Mouse (Mus musculus): ENCODE data around the gene Glp1r.

The Glp1r gene

DNA sequence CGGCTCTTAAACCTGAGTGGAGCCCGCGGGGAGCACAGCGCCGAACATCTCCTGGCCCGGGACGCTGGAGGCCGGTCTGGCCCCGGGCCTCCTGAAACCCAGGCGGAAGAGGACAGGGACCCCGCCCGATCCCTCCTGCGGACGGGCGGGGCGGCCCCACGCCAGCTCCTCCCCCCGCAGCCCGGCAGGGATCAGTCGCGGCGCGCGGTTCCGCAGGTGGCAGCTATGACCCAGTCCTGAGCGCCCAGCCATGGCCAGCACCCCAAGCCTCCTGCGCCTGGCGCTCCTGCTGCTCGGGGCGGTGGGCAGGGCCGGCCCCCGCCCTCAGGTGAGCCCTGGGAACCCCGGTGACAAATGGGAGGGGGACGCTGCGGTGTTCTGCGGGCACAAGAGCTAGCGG is at the start of gene Glp1r:
Gene Glp1r (plus strand): TSS at position 191 of the 400 bp plus-strand sequence.
- DNase-seq, result no peak

DNA sequence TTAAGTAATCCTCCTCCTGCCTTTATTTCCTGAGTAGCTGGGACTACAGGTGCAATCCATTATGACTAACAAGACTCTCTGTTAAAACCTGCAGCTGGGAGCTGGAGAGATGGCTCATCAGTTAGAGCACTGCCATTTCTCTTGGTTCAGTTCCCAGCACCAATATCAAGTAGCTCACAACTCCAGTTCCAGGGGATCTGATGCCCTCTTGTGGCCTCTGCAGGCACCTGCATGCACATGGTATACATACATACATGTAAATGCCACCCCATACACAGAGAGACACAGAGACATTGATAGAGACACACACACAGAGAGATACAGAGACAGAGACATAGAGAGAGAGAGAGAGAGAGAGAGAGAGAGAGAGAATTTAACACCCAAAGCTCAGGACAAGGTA is 49.3 kb upstream of the Glp1r start:
- no peak for DNase-seq

DNA sequence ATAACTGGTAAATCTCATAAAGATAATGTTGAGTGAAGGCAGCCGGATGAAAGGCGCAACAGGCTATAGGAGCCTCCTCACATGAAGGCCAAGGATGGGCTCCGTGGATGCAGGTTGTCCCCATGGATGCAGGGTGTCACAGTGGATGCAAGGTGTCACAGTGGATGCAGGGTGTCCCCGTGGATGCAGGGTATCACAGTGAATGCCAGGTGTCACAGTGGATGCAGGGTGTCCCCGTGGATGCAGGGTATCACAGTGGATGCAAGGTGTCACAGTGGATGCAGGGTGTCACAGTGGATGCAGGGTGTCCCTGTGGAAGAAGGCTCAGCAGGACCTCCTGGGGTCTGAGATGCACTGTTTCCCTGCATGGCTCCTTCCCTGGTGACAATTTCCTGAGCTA is 44.3 kb upstream of the Glp1r start:
- no peak for DNase-seq

DNA sequence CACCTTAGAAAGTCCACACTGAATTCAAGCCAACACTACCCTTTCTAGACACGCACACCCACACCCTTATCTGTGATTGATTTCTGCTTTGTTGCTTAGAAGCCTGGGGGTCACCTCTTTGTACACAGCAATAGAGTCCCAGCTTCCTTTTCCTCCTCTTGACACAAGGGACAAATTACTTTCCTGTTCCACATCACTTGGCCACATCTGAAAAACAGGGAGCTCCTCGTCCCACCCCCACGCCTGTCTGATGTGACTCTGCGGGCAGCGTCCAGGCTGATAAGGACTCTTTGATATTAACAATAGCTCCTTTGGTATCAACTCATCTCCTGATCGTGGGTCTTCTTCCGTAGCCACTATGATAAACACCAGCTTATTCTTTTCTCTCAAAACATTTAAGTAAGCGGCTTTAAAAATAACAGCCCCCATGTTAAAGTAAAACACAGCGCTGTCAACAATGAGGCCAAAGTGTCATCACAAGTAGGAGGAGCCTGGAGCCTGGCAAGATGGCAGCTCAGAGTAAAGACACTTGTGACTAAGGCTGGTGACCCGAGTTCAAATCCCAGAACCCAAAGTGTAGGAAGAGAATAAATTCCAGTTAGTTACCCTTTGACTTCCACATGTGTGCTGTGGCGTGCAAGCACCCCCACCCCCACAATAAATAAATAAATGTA is 42.9 kb upstream of the Glp1r start:
- DNase-seq, result peak; percentile 34

DNA sequence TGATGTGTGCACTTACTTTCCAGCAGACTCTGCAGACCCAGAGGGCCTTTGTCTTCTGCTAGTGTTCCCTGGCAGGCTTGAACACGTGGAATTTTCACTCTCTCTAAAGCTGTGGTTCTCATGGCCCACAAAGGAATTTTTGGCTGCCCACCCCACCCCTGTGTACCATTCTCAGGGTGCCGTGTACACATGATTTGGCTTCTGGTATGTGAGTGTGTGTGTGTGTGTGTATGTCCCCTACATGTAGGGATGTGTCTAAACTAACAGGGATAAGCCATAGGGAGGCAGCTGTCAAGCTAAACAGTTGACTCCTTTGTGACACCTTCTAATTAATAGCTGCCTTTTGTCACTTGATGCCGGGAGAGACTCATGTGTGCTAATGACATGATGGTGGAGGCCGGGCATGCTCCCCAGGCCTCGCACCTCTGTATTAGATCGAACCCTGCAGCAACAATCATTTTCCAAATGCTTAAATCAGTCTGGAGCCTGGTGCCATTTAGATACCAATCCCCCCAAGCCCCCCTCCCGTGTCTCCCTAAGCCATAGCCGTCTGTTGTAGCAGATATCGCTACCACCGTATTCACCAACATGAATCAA is 41.5 kb upstream of the Glp1r start:
- no peak for DNase-seq

DNA sequence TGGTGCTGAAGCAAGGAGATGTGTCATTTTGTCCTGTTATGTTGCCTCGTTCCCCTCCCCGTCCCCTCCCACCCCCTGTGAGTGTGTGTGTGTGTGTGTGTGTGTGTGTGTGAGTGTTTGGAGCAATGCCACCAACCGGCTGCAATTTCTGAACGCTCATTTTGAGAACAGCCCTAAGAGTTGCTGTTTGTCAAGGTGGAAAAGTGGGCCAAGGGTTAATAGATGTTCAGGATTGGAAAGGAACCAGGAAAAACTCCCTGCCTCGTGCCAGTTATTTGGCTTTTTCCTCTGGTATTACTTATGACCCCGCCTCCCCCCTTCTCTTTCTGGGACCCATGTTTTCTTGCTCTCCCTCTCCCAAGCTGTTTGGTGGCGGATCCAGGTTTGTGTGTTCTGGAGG is 41.0 kb upstream of the Glp1r start:
- DNase-seq, result peak; percentile 36

DNA sequence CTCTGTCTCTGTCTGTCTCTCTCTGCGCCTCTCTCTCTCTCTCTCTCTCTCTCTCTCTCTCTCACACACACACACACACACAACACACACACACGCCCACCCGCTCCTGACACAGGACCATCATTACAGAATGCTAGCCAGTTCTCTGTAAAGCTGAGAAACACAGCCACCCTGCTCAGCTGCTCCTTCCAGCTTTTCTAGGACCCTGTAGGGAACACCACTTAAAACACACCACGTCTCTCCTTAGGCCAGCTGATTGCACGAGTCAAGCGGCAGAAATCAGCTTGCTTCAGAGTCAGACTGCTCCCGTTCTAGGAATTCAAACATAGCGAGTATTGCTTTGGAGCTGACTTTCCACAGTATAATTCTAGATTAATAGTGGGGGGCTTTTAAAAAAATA is 35.3 kb upstream of the Glp1r start:
- no peak for DNase-seq

DNA sequence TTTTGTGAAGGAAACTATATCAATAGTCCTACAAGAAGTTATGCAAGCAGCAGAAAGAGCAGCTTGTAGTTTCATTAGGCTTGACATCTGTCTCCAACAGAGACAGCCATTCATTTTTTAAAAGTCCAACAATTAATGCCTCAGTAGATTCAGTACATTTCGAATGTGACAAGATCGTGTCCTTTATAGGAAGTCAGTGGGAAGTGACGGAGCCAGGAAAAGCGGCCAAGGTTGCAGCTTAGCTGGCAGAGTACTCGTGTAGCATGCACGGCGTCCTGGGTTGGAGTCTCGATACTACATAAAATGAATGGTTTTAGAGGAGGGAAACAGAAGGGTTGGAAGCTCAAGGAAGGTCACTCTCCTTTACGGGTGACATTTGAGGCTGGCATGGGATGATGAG is 34.7 kb upstream of the Glp1r start:
- peak; percentile 41 for DNase-seq

DNA sequence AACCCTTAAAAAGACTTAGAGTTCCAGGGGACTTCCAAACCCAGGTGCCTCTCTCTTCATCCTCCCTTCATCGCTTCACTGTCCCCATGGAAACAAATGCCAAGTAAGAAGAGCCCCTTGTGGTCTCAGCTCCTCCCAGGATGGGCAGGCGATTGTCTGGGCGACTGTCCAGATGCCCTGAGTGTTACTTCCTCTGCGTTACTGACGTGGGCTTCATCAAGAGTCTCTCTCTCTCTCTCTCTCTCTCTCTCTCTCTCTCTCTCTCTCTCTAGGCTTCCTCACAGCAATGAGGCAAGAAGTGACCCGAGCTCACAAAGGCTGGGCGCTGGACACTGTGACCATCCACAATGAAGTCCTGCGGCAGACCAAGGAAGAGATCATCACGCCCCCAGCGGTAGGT is 30.6 kb upstream of the Glp1r start:
- no peak for DNase-seq

DNA sequence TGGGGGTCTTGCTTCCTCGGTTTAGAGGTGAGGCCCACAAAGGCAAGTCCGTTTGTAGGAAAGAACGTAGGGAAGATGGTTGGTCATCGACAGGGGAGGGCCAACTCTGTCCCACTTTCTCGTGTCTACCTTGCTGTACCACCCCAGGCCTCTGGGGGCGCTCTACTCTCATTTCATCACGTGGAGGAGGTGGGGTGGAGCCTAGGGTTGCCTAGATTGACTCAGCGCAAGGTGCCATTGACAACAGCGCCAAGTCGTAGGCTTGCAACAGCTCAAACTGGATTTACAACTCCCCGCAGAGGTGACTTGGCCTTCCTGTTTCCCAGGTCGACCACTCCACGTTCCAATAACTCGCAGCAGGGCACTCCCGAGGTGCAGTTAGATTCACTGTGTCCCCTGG is 27.3 kb upstream of the Glp1r start:
- DNase-seq, result no peak

DNA sequence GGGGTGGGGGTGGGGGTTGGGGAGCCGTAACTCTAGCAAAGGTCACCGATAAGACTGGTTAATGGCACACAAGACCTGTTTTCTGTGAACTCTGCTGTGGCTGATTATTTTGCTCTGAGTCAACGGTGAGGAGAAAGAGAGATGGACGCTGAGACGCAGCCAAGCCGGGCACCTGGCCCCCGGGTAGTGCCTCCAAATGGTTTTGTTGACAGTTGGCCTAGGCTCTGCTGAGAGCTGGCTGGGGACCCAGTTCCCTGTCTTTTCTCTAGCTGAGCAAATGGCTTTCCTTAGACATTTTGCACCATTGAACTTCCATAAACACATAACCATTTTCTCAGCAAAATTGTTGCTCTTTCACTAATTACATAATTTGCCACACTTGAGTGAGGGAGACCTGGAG is 24.2 kb upstream of the Glp1r start:
- no peak for DNase-seq

DNA sequence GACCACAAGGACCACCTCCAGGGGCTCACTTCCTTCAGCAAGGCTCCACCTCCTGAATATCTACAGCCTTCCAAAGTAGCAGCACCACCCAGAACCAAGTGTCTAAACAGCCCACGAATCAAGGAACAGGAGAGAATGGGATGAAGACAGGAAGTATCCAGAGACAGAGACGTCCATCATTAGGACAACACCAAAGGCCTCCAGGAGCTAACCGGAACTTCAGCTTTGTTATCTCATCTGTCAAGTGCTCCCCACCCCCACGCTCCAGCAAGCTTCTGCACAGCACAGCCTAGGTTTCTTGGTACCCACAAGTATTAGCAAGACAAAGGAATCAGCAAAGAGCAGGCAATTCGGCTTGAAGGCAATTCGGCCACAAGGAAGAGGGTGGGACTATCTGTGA is 23.0 kb upstream of the Glp1r start:
- no peak for DNase-seq

DNA sequence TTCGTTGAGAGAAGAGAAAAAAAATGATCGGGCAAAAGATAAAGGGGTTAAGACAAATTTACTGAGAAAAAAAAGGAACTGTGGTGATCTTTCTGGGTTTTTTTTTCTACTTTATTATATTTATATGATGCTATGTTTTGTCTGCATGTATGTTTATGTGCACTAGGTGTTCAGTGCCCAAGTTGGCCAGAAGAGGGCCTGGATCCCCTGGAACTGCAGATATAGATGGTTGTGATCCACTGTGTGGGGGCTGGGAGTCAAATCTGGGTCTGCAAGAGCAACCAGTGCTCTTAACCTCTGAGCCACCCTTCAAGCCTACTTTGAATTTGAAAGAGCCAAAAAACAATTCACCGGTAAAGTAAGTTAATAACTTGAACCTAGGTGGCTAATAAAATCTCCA is 21.2 kb upstream of the Glp1r start:
- DNase-seq, result no peak

DNA sequence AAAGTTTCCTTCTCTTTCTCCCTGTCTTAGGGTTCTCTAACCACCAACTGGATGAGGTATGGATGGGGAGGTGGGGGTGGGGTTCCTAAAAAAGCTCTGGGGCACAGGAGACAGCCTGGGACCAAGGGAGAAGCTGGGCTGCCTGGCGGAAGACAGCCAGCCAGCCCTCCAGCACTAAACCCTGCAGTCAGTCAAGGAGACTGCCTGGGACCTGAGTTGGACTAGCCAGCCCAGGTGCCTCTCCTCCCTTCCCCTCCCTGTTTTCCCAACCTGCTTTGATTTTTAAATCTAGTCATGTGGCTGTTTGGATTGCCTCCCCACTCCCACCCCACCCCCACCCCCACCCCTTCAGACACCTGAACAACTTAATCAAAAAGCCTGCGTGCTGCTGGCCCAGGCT is 20.6 kb upstream of the Glp1r start:
- DNase-seq, result no peak

DNA sequence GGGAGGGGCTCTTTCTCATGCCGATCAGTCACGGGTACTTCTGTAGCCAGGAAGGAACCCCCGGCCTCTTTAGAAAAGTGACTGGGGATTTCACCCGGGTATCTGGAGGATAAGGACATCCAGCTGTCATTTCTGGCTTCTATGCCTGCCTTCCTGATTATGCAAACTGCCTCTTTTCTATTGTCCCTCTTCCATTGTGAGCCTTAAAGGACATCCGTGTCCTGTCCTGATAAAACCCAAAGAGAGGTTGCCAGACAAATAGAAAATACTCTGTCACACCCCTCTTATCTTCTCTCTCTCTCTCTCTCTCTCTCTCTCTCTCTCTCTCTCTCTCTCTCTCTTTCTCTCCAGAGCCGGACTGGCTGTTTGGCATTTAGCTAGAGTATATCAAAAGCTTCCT is 19.4 kb upstream of the Glp1r start:
- no peak for DNase-seq

DNA sequence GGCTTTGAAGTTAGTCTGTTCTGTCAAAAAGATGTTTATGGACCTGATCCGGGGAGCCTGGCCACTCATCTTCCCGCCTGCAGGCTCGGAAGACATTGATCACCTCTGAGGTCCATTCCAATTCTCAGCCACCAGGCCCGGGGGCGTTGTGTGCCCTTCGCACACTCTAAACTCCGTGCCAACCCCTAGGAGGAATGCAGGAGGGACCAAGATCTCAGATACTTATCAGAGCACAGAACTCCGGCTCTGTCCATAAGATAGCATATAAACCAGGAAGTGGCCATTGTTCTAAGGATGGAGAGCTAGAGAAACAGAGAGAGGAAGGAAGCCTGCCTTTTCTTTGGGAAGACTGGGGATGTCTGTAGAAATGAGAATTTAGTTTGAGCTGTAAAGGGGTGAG is 18.1 kb upstream of the Glp1r start:
- DNase-seq, result no peak

DNA sequence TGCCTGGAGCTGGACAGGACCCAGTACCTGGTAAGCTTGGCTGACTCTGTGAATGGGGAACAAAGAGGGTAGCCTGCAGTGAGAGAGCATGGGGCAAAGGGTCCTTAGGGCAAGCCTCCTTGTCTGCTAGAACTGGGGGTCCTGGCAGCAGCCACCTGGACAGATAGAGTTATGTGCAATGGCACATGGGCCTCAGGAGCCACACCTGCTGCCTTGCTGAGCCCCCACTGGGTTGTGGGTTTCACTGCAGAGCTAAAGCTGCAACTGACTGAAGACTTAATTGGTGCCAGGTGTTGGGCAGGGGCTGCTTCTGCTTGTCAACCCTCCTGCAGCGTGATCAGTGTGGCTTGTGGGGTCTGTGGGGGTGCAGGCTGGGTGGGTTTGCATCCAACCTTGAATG is 9.5 kb upstream of the Glp1r start:
- no peak for DNase-seq

DNA sequence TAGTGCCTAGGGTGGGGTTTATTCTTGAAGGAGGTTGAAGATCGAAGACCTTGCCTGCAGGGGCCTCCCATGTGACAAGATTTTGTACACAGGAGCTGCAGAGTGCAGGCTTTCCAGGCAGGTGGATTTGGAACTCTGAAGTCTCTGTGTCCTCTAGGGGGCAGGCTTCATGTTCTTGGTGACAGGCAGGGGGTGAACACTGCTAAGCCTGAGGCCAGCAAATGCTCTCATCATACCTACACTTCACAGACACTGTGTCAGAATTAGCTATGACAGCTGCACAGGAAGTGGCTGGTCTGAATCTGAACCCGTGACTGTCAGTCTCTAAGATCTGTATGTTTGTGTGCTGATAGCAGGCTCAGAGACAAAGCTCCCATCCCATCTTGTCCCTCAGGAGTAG is 8.9 kb upstream of the Glp1r start:
- DNase-seq, result no peak

DNA sequence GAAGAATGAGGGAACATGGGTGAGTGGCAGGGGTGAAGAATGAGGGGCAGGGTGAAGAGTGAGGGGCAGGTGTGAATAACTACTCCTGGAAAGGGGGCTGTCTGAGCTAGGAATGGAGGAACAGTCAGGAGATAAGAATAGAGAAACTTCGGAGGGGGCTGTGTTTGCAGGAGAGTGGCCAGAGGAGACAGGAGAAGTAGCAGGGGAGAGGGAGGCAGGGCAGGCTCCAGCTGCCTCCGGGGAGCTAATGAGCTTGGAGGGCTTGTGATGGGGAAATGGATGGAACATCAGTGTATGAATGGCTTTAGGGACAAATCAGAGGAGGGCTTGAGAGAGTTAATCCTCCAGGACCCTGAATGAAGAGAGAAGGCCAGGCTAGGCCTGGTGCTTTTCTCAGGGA is 4.5 kb upstream of the Glp1r start:
- DNase-seq, result no peak

DNA sequence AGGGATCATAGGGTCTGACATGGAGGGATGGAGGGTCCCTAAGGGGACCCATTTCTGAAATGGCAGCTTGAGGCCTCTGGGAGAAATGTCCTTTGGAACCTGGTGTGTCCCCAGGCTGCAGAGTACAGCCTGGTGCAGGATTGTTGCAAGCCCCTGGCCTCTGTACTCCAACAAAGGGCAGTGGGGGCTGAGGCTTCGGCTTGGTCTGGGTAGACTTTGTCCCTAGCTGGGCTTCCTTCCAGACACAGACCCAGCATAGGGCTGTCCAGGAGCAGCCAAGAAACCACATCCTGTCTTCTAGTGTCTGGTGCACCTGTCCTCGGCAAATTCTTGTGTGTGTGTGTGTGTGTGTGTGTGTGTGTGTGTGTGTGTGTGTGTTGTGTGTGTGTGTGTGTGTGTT is 2.5 kb downstream of the Glp1r start:
- peak; percentile 5 for DNase-seq

DNA sequence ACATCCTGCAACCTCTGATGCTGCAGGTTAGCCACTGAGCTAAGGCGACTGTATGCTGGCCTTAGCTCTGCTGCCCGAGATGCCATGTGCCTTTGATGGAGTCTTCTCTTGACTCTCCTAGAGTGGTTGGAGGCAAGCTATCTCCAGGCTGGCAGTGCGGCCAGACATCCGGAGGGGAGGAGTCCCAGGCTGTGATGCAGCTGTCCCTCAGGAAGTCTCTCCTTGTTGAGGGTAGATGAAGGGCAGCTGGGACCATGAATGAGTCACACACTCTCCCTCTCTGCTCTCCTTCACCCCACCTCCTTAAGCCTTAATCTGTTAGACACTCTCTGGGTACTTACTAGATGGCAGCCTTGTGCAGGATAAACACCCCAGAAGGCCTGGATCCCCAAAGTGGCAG is 6.0 kb downstream of the Glp1r start:
- no peak for DNase-seq

DNA sequence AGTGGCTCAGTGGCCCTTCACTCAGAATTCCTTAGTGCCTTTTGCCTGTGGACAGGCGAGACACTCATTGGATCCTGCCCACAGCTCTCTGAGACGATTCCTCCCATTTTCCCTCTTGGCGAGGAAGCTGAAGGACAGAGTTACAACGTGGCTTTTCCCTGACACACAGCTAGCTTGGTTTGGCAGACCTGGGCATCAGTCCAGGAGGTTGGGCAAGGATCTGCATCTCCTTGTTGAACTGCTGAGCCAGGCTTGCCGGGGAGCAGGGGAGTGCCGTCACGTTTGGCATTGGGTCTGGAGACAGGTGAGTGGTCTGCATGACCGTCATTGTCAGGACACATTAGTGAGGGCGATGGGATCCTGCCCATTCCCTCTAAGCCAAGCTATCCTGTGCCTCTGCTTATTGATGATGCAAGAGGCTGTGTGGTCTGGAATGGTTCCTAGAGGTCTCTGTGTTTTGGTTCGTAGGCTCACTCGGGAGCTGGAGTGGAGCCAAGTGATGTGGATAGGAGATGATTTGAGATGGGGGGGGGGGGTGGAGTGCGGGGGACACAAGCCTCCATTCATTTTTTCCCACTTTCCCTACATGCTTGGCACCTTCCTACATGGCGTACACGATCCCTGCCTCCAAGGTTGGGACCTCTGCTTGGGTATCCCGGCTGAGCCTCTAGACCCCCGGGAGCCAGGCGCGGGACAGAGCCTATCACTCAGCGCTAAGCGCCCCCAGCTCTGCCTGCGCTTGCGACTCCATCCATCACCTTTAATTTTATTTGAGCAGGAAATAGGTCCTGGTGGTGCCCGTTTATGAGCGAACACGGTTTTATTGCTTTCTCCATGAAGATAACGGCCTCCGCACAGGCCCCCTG is 9.5 kb downstream of the Glp1r start:
- DNase-seq, result peak; percentile 10

DNA sequence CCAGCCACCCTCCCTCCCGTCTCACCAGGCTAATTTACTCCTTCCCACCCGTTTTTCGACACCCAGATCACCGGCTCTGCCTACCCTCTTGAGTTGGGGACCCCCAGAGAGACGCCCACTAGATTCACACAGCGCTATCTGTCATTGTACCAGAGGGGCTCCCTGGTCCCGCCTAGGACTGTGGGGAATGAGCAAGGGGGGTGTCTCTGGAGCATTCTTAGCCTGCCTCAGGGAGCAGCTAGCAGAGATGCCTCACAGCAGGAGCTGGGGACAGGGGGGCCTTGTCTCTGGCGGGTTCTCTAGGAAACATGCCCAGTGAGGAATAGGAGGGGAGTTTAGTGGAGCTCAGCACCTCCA is 10.1 kb downstream of the Glp1r start:
- DNase-seq, result no peak

DNA sequence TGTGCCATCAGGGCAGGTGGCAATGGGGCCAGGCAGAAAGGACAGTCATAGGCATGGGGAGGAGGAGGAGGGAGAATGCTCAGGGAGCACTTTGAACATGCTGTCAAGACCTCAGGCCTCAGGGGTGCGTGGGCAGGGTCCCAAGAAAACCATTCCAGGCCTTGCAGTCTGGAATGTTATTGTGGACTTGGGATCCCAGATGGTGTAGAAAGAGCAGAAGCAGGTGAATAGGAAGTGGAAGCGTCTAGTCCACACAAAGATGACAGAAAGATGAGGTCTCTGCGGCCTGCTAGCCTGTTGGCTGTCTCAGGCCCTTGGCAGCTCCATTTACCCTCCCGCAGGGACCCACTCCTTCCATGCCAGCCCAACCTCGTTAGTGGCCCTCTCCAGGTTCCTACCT is 10.9 kb downstream of the Glp1r start:
- DNase-seq, result no peak
